Mouse (Mus musculus) cerebellum, adult 9-11 months (tissue): ENCODE measurements around the gene Gfod1.

ENCODE experiments used
- DNase-seq: peaks from one replicate; pipeline ENCODE4 v3.0.0; 2022

Gene Gfod1

DNA sequence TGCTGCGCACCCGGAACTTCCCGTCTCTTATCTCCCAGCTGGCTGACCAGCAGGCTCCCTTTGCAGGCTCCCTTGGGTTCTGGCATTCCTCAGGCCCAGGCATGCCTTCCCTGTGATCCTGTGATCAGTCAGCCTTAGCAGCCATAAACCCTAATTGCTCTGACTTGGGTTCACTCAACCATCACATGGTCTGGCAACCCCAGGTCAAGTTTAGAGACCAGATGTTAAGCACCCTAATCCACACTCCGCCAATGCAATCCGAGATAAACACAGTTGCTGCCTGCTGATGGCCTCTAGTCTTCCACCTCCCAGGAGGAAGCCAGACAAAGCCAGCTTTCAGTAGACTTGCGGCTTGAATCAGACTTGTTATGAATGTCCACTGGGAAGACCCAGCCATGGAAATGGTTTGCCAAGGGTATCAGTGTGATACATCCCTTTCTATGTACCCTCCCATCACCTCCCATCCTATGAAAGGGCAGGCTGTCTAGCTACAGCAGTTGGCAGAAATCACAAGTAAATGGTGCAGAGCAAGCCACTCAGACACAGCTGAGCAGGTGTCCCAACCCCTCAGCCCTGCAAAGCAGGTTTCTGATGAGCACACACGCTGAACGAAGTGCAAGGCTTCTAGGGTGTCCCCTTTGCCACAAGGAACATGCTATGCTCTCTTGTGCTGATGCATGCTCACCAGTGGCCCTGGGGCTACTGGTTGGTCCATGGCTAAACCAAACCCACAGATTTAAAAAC lies 157.3 kb downstream of the Gfod1 start:
- DNase-seq: no peak
